Mouse (Mus musculus) embryonic facial prominence, embryonic 13.5 days (tissue): ENCODE measurements around the gene Gm10037. TPM values are rescaled to one million over a fixed set of nuclear protein-coding genes. Genes with fewer than 3 reads are reported as not detected.

Experiments
- ATAC-seq: fragments of 200-750 bp; cut with Nextera tagmentation; 2 replicates; pipeline ENCODE4 v1.8.0; 2017; ENCODE audit warnings: low read depth; ENCODE audit not compliant: insufficient number of reproducible peaks, insufficient read depth, low FRiP score, low TSS enrichment
- H3K27ac ChIP-seq: fragments of 300-500 bp; sonication (generic); 2 replicates; pipeline ENCODE4 v1.5.1; 2015; ENCODE audit warnings: moderate library complexity, mild to moderate bottlenecking, inconsistent platforms
- H3K27me3 ChIP-seq: fragments of 300-500 bp; sonication (generic); 2 replicates; pipeline ENCODE4 v1.6.1; 2015; ENCODE audit warnings: mild to moderate bottlenecking, inconsistent platforms
- H3K36me3 ChIP-seq: fragments of 300-500 bp; sonication (generic); 2 replicates; pipeline ENCODE4 v1.6.1; 2015; ENCODE audit warnings: mild to moderate bottlenecking, inconsistent platforms
- H3K4me1 ChIP-seq: fragments of 300-500 bp; sonication (generic); 2 replicates; pipeline ENCODE4 v1.6.1; 2015; ENCODE audit warnings: inconsistent platforms
- H3K4me2 ChIP-seq: fragments of 300-500 bp; sonication (generic); 2 replicates; pipeline ENCODE4 v1.6.1; 2015; ENCODE audit warnings: moderate library complexity, mild to moderate bottlenecking, inconsistent platforms
- H3K4me3 ChIP-seq: fragments of 300-500 bp; sonication (generic); 2 replicates; pipeline ENCODE4 v1.5.1; 2015; ENCODE audit warnings: mild to moderate bottlenecking, inconsistent platforms
- H3K9ac ChIP-seq: fragments of 300-500 bp; sonication (generic); 2 replicates; pipeline ENCODE4 v1.6.1; 2015; ENCODE audit warnings: mild to moderate bottlenecking, inconsistent platforms
- H3K9me3 ChIP-seq: fragments of 300-500 bp; sonication (generic); 2 replicates; pipeline ENCODE4 v1.6.1; 2016; ENCODE audit warnings: inconsistent platforms
- WGBS: fragments of 180-500 bp; shearing (Covaris S2); methylation state at CpG from one replicate; pipeline ENCODE4 v1.1.7; 2015; ENCODE audit warnings: mixed read lengths; 5-methylcytosine and 5-hydroxymethylcytosine counted together
- polyA plus RNA-seq: library from polyadenylated mRNA; unstranded; fragments of >200 nt; fragmentation: Nextera tagmentation; extraction: Ambion mirVana; gene quantifications from 2 replicates; pipeline ENCODE4 v1.2.1, GENCODE M21; 2015

The Gm10037 gene
- polyA plus RNA-seq, 1 experiment from 2014 or later: 4.1 TPM

GRCm38 (mm10) chr13:67876699-67877254, 45.9 kb downstream of the Gm10037 start:
- ATAC-seq: no peak
- 68% methylated on average over 7 of the region's 7 CpGs for WGBS
- H3K4me2 ChIP-seq: no peak overlapping the region
- H3K27ac ChIP-seq: no peak overlapping the region
- no peaks in the 10 kb centered on the region for H3K4me1 ChIP-seq
- H3K4me3 ChIP-seq: no peak overlapping the region
- H3K9ac ChIP-seq: no peak overlapping the region
- no peaks in the 10 kb centered on the region for H3K36me3 ChIP-seq
- H3K27me3 ChIP-seq: no peaks in the 10 kb centered on the region
- H3K9me3 ChIP-seq: 0 out of 2 replicates have a peak, but pooled peaks cover 2% of the 10 kb centered on the region

- Histone ChIP-seq H3K4me3 (no peak overlapping the region), H3K9ac (no peak overlapping the region), H3K9me3 (0 out of 2 replicates have a peak, but pooled peaks cover 7% of the 10 kb centered on the region), H3K27ac (no peak overlapping the region), H3K27me3 (no peaks in the 10 kb centered on the region), H3K4me1 (no peaks in the 10 kb centered on the region), H3K36me3 (no peaks in the 10 kb centered on the region), H3K4me2 (no peak overlapping the region)
- 89% methylated on average over 8 of the region's 8 CpGs for WGBS
- ATAC-seq: no peak
Measured at GRCm38 (mm10) chr13:67883966-67884365, 53.1 kb downstream of the Gm10037 start.

Other genes starting within 250 kb of the Gm10037 start
- gene Zfp729b, start 221.4 kb upstream of the Gm10037 start, polyA plus RNA-seq: 4.7 and 5.4 TPM in 2 replicates
- not detected in 2 replicates for gene Gm49345, start 193.3 kb upstream of the Gm10037 start, polyA plus RNA-seq
- gene Zfp729a, start 193.3 kb upstream of the Gm10037 start, polyA plus RNA-seq: 3.0 and 3.5 TPM in 2 replicates
- 15.6 and 16.5 TPM in 2 replicates for gene Zfp738, start 144.0 kb upstream of the Gm10037 start, polyA plus RNA-seq
- 7.7 and 8.6 TPM in 2 replicates for gene Zfp65, start 101.9 kb upstream of the Gm10037 start, polyA plus RNA-seq
- 6.0 and 6.4 TPM in 2 replicates for gene Zfp85, start 75.9 kb upstream of the Gm10037 start, polyA plus RNA-seq
- gene Zfp493, start 51.4 kb upstream of the Gm10037 start, polyA plus RNA-seq: 2.4 and 2.9 TPM in 2 replicates
- 9.5 and 10.1 TPM in 2 replicates for gene Zfp273, start 17.4 kb upstream of the Gm10037 start, polyA plus RNA-seq
- not detected in 2 replicates for gene BC048507, start 32.2 kb downstream of the Gm10037 start, polyA plus RNA-seq